Mouse (Mus musculus) CH12.LX (cell line): Measurements from ENCODE around the gene Acss2. TPM values are rescaled to one million over a fixed set of nuclear protein-coding genes. Genes with fewer than 3 reads are reported as not detected.

Source experiments
- DNase-seq: peaks from one replicate; pipeline ENCODE4 v3.0.0-alpha.2; 2013; ENCODE audit errors: extremely low read depth
- H3K27ac ChIP-seq: 2 replicates; pipeline ENCODE4 v1.5.1; 2012; ENCODE audit warnings: low read depth, mild to moderate bottlenecking, control low read depth, moderate library complexity; ENCODE audit not compliant: insufficient read depth
- H3K27me3 ChIP-seq: replicated peaks from 2 replicates; pipeline ENCODE3; 2012; ENCODE audit warnings: inconsistent platforms
- H3K36me3 ChIP-seq, 2 experiments: replicated peaks in 1 of 2; 2 replicates each; pipeline versions ENCODE3 to v1.6.1; 2012; ENCODE audit warnings: inconsistent platforms in 1 of 2, low read length in 1 of 2, mild to moderate bottlenecking in 1 of 2, mixed read lengths in 1 of 2, moderate library complexity in 1 of 2; ENCODE audit not compliant: control insufficient read depth in 1 of 2, insufficient read depth in 1 of 2
- H3K4me1 ChIP-seq, 2 experiments: 2 replicates each; pipeline ENCODE4 v1.6.1; 2012; ENCODE audit warnings: inconsistent platforms in 1 of 2, moderate library complexity in 1 of 2; ENCODE audit not compliant: insufficient read depth in 2 of 2, control insufficient read depth in 1 of 2
- H3K4me2 ChIP-seq: 2 replicates; pipeline ENCODE4 v1.6.1; 2012; ENCODE audit warnings: low read depth, mild to moderate bottlenecking, control low read depth; ENCODE audit not compliant: poor library complexity, insufficient read depth, severe bottlenecking
- H3K4me3 ChIP-seq, 3 experiments: fragments of 150-350 bp in 1 of 3; sonication (generic) in 1 of 3; replicated peaks in 1 of 3; 2 replicates each; pipeline versions ENCODE3 to v1.5.1; 2011 to 2012; ENCODE audit warnings: low read depth in 2 of 3, low read length in 2 of 3, mild to moderate bottlenecking in 2 of 3, moderate library complexity in 2 of 3, control low read depth in 1 of 3, improper control_type of control experiment in 1 of 3, inconsistent platforms in 1 of 3, mixed read lengths in 1 of 3; ENCODE audit not compliant: poor library complexity in 1 of 3
- H3K79me2 ChIP-seq: replicated peaks from 2 replicates; pipeline ENCODE4 v1.6.1; 2012; ENCODE audit warnings: mild to moderate bottlenecking, moderate library complexity; ENCODE audit not compliant: control insufficient read depth, poor library complexity, insufficient read depth, severe bottlenecking; ENCODE audit errors: extremely low read depth
- H3K9ac ChIP-seq: 2 replicates; pipeline ENCODE4 v1.6.1; 2012; ENCODE audit warnings: low read depth, mild to moderate bottlenecking, control low read depth, moderate library complexity; ENCODE audit not compliant: insufficient read depth
- H3K9me3 ChIP-seq: replicated peaks from 2 replicates; pipeline ENCODE3; 2012; ENCODE audit warnings: low read length, inconsistent platforms, mixed read lengths
- ELF1 ChIP-seq: IDR thresholded peaks from 2 replicates; pipeline ENCODE4 v1.6.1; 2014; ENCODE audit warnings: low read depth, mild to moderate bottlenecking, inconsistent platforms, low read length, improper control_type of control experiment
- ETS1 ChIP-seq: conservative IDR thresholded peaks from 2 replicates; pipeline ENCODE4 v1.6.1; 2012; ENCODE audit warnings: low read depth, mild to moderate bottlenecking, inconsistent platforms, low read length, improper control_type of control experiment, moderate library complexity
- HCFC1 ChIP-seq: IDR thresholded peaks from 2 replicates; pipeline ENCODE4 v1.6.1; 2012; ENCODE audit warnings: low read depth, mild to moderate bottlenecking, inconsistent platforms, low read length, improper control_type of control experiment
- JUN ChIP-seq: IDR thresholded peaks from 2 replicates; pipeline ENCODE4 v1.6.1; 2011; ENCODE audit warnings: low read depth, mild to moderate bottlenecking, low read length, improper control_type of control experiment, moderate library complexity; ENCODE audit not compliant: insufficient read depth
- JUND ChIP-seq: conservative IDR thresholded peaks from 2 replicates; pipeline ENCODE4 v1.6.1; 2011; ENCODE audit warnings: low read depth, low read length, improper control_type of control experiment
- KAT2A ChIP-seq: IDR thresholded peaks from 2 replicates; pipeline ENCODE4 v1.6.1; 2012; ENCODE audit warnings: low read length, improper control_type of control experiment, inconsistent platforms; ENCODE audit not compliant: insufficient replicate concordance
- MAFK ChIP-seq: IDR thresholded peaks from 2 replicates; pipeline ENCODE4 v1.6.1; 2011; ENCODE audit warnings: low read length, improper control_type of control experiment; ENCODE audit not compliant: insufficient replicate concordance
- MXI1 ChIP-seq: IDR thresholded peaks from 2 replicates; pipeline ENCODE4 v1.6.1; 2011; ENCODE audit warnings: mild to moderate bottlenecking, low read depth, low read length, improper control_type of control experiment
- NELFE ChIP-seq: IDR thresholded peaks from 2 replicates; pipeline ENCODE4 v1.6.1; 2011; ENCODE audit warnings: low read depth, low read length, improper control_type of control experiment
- NRF1 ChIP-seq: IDR thresholded peaks from 2 replicates; pipeline ENCODE4 v1.6.1; 2014; ENCODE audit warnings: low read depth, mild to moderate bottlenecking, inconsistent platforms, low read length, improper control_type of control experiment, moderate library complexity
- RAD21 ChIP-seq: IDR thresholded peaks from 2 replicates; pipeline ENCODE4 v1.6.1; 2011; ENCODE audit warnings: low read depth, mild to moderate bottlenecking, low read length, improper control_type of control experiment, moderate library complexity
- TCF12 ChIP-seq: IDR thresholded peaks from 2 replicates; pipeline ENCODE4 v1.6.1; 2014; ENCODE audit warnings: low read depth, mild to moderate bottlenecking, inconsistent platforms, low read length, improper control_type of control experiment
- UBTF ChIP-seq: IDR thresholded peaks from 2 replicates; pipeline ENCODE4 v1.6.1; 2012; ENCODE audit warnings: low read depth, mild to moderate bottlenecking, inconsistent platforms, low read length, improper control_type of control experiment, moderate library complexity
- USF2 ChIP-seq: conservative IDR thresholded peaks from 2 replicates; pipeline ENCODE4 v1.6.1; 2011; ENCODE audit warnings: low read depth, low read length, improper control_type of control experiment
- ZKSCAN1 ChIP-seq: IDR thresholded peaks from 2 replicates; pipeline ENCODE4 v1.6.1; 2012; ENCODE audit warnings: low read depth, inconsistent platforms, low read length, improper control_type of control experiment, borderline replicate concordance
- ZMIZ1 ChIP-seq: IDR thresholded peaks from 2 replicates; pipeline ENCODE4 v1.6.1; 2012; ENCODE audit warnings: low read depth, mild to moderate bottlenecking, inconsistent platforms, low read length, improper control_type of control experiment
- dilution Hi-C: fragments of 300-500 bp; cut with MboI; formaldehyde crosslinking; loops from 2 replicates; pipeline ENCODE4 v1.14.3; 2020; ENCODE audit warnings: low sequenced_read_pairs; ENCODE audit not compliant: extremely low pct_unique_long_range_greater_than_20kb, extremely low pct_ligation_motif_present
- in situ Hi-C: fragments of 300-500 bp; cut with MboI; formaldehyde crosslinking; loops from 3 replicates; pipeline ENCODE4 v1.14.3; 2019; ENCODE audit warnings: low sequenced_read_pairs, low pct_ligation_motif_present, low pct_unique_long_range_greater_than_20kb, mixed read lengths
- polyA plus RNA-seq: library from polyadenylated mRNA; unstranded; fragments of >175 nt; gene quantifications from 2 replicates; pipeline ENCODE4 v1.2.1, GENCODE M21; 2012; ENCODE audit warnings: low read depth; ENCODE audit not compliant: insufficient read length
- total RNA-seq, 2 experiments: library from RNA; depleted of rRNA; stranded (reverse); fragments of 300-350 nt in 1 of 2; fragments of >200 nt in 1 of 2; gene quantifications; 2 replicates each; pipeline ENCODE4 v1.2.3; 2012 to 2014

Acss2 gene
- total and polyA plus RNA-seq, 3 experiments: 3.4 to 11.0 (median 10.0) TPM

DNA sequence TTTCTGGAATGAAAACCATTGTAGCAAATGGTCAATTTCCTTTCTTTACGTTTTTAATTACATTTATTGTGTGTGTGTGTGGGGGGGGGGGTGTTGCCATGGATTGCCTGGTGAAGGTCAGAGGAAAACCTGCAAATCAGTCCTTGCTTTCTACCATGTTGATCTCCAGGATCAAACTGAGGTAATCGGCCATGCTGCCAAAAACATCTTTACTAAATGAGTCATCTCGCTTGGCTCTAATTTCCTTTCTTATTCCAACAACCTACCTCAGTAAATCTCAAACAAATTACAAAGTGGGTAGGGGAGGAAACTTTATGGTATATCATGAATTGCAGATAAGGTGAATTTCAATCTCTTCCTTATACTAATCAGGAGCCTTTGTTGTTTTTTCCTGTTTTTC is 70.4 kb downstream of the Acss2 start:
- H3K36me3 ChIP-seq: peaks cover 0 to 22% of the 10 kb centered on the region in 2 experiments
- dilution Hi-C loops: no loop called here
- no peaks in the 10 kb centered on the region for H3K79me2 ChIP-seq
- peaks cover 7 to 11% of the 10 kb centered on the region in 2 experiments for H3K4me1 ChIP-seq
- no peak overlapping the region for H3K4me3 ChIP-seq
- H3K4me2 ChIP-seq: no peak overlapping the region
- no peak for TF ChIP-seq KAT2A
- no peak for TF ChIP-seq JUN
- no peak for TF ChIP-seq ZMIZ1
- TF ChIP-seq ELF1: no peak
- no peak for TF ChIP-seq UBTF
- TF ChIP-seq, all 38 proteins: peak for 0
- in situ Hi-C loops: loop anchor here (5.0 kb wide), 1 partner anchor 34 kb away; no protein-coding TSS in a partner anchor
- H3K9ac ChIP-seq: no peak overlapping the region
- DNase-seq: no peak
- no peaks in the 10 kb centered on the region for H3K9me3 ChIP-seq
- no peaks in the 10 kb centered on the region for H3K27me3 ChIP-seq
- H3K27ac ChIP-seq: no peak overlapping the region

DNA sequence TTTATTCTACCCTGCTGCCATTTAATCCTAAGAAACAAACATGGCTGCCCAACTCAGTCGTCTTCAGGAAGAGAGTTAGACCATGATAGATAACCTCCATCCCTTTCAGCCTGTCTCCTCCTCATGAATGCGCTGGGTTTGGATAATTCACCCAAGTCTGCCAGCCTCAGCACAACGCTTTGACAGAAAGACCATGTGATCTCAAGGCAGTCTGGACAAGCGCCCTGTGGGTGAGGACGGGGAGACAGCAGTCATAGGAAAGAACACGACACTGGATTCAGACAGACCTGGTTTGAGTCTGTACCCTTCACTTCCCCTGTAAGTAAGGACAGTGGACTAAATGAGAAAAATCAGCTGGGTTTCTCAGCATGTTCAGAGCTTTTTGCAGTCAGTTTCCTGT is 71.8 kb downstream of the Acss2 start:
- no peak overlapping the region for H3K9ac ChIP-seq
- no peak overlapping the region for H3K4me3 ChIP-seq
- dilution Hi-C loops (no loop called here), in situ Hi-C loops (loop anchor here (5.0 kb wide), 1 partner anchor 33 kb away; no protein-coding TSS in a partner anchor)
- H3K9me3 ChIP-seq: no peaks in the 10 kb centered on the region
- H3K4me2 ChIP-seq: no peak overlapping the region
- H3K36me3 ChIP-seq: peaks cover 0 to 22% of the 10 kb centered on the region in 2 experiments
- H3K79me2 ChIP-seq: no peaks in the 10 kb centered on the region
- TF ChIP-seq NELFE (no peak), RAD21 (no peak), ZMIZ1 (no peak), UBTF (no peak), ELF1 (no peak), ZKSCAN1 (no peak), TCF12 (no peak), NRF1 (no peak), MAFK (no peak)
- DNase-seq: no peak
- peaks cover 8 to 13% of the 10 kb centered on the region in 2 experiments for H3K4me1 ChIP-seq
- peaks cover 5% of the 10 kb centered on the region for H3K27me3 ChIP-seq
- H3K27ac ChIP-seq: no peak overlapping the region

DNA sequence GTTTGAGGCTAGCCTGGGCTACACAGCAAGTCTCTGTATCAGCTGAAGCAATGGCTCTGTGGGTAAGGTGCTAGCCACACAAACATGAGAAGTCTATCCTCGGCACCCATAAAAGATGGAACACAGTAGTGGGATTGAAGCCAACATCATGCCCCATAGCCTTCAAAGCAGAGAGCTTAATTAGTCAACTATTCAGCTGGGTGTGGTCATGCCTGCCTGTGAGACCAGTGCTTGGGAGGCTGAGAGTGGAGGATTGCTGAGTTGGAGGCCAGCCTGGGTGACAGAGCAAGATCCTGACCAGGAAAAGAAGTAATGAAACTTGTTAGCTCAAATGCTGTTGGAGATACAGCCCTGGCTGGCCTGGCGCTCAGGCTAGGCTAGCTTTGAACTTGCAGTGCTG is 73.1 kb downstream of the Acss2 start:
- Histone ChIP-seq H3K4me1 (peaks cover 8 to 13% of the 10 kb centered on the region in 2 experiments), H3K36me3 (peaks cover 0 to 14% of the 10 kb centered on the region in 2 experiments), H3K9ac (no peak overlapping the region), H3K27ac (no peak overlapping the region), H3K4me3 (no peak overlapping the region), H3K9me3 (no peaks in the 10 kb centered on the region), H3K27me3 (peaks cover 18% of the 10 kb centered on the region), H3K79me2 (no peaks in the 10 kb centered on the region), H3K4me2 (no peak overlapping the region)
- in situ Hi-C loops: loop anchor here (5.0 kb wide), 1 partner anchor 74 kb away; the partner anchor contains the start of genes Acss2 and Ggt7
- TF ChIP-seq JUN (no peak), ETS1 (no peak), HCFC1 (no peak), JUND (no peak), ZMIZ1 (no peak), USF2 (no peak), MXI1 (no peak)
- dilution Hi-C loops: no loop called here
- no peak for DNase-seq
